Mouse (Mus musculus) lung, embryonic 16.5 days (tissue): ENCODE measurements at regions not wholly inside any gene's neighbourhood (a gene's known extent, or its start where the extent isn't known, plus 50 kb on each side); places are given as distances from the start of the nearest gene placed in this dataset.

Experiments
- ATAC-seq: fragments of 200-750 bp; cut with Nextera tagmentation; 2 replicates; pipeline ENCODE4 v1.8.0; 2017; ENCODE audit warnings: low read depth, mild to moderate bottlenecking, moderate library complexity
- H3K27ac ChIP-seq: fragments of 300-500 bp; sonication (generic); 2 replicates; pipeline ENCODE4 v1.5.1; 2014; ENCODE audit warnings: mild to moderate bottlenecking, control low read depth, low read length
- H3K27me3 ChIP-seq: fragments of 300-500 bp; sonication (generic); 2 replicates; pipeline ENCODE4 v1.6.1; 2014; ENCODE audit warnings: low read depth, low read length, mixed read lengths; ENCODE audit not compliant: control insufficient read depth, insufficient read depth
- H3K36me3 ChIP-seq: fragments of 300-500 bp; sonication (generic); 2 replicates; pipeline ENCODE4 v1.6.1; 2014; ENCODE audit warnings: low read length; ENCODE audit not compliant: control insufficient read depth, insufficient read depth
- H3K4me1 ChIP-seq: fragments of 300-500 bp; sonication (generic); replicated peaks from 2 replicates; pipeline ENCODE4 v1.6.1; 2014; ENCODE audit warnings: low read length, mixed read lengths; ENCODE audit not compliant: control insufficient read depth, insufficient read depth
- H3K4me2 ChIP-seq: fragments of 300-500 bp; sonication (generic); 2 replicates; pipeline ENCODE4 v1.6.1; 2014; ENCODE audit warnings: low read depth, low read length, control low read depth
- H3K4me3 ChIP-seq: fragments of 300-500 bp; sonication (generic); 2 replicates; pipeline ENCODE4 v1.5.1; 2014; ENCODE audit warnings: mild to moderate bottlenecking, low read length, control low read depth
- H3K9ac ChIP-seq: fragments of 300-500 bp; sonication (generic); 2 replicates; pipeline ENCODE4 v1.6.1; 2014; ENCODE audit warnings: low read length, control low read depth
- H3K9me3 ChIP-seq: fragments of 300-500 bp; sonication (generic); 2 replicates; pipeline ENCODE4 v1.6.1; 2016; ENCODE audit warnings: low read length; ENCODE audit not compliant: control insufficient read depth
- WGBS: fragments of 180-500 bp; shearing (Covaris S2); extraction: QIAGEN DNeasy Blood & Tissue Kit; methylation state at CpG from one replicate; pipeline ENCODE4 v1.1.7; 2014; 5-methylcytosine and 5-hydroxymethylcytosine counted together

GRCm38 (mm10) chr3:149280807-149281789 lies 290.7 kb upstream of the Adgrl2 start:
- H3K9me3 ChIP-seq, result no peaks in the 10 kb centered on the region
- H3K36me3 ChIP-seq, result no peaks in the 10 kb centered on the region
- no peaks in the 10 kb centered on the region for H3K27me3 ChIP-seq
- H3K4me1 ChIP-seq, result no peaks in the 10 kb centered on the region
- 71% methylated on average over 9 of the region's 9 CpGs for WGBS
- H3K4me2 ChIP-seq, result no peak overlapping the region
- no peak overlapping the region for H3K27ac ChIP-seq
- H3K4me3 ChIP-seq, result no peak overlapping the region
- ATAC-seq, result no peak
- H3K9ac ChIP-seq, result no peak overlapping the region

- Histone ChIP-seq H3K4me2 (no peak overlapping the region), H3K9me3 (no peaks in the 10 kb centered on the region), H3K27ac (no peak overlapping the region), H3K36me3 (no peaks in the 10 kb centered on the region), H3K27me3 (no peaks in the 10 kb centered on the region), H3K4me1 (no peaks in the 10 kb centered on the region), H3K9ac (no peak overlapping the region), H3K4me3 (no peak overlapping the region)
- WGBS, result 81% methylated on average over 6 of the region's 6 CpGs
- ATAC-seq, result no peak
Observed at GRCm38 (mm10) chr3:149279338-149279737, 289.0 kb upstream of the Adgrl2 start.

- H3K9me3 ChIP-seq, result no peaks in the 10 kb centered on the region
- H3K27ac ChIP-seq, result no peak overlapping the region
- H3K4me2 ChIP-seq, result no peak overlapping the region
- H3K36me3 ChIP-seq, result no peaks in the 10 kb centered on the region
- H3K27me3 ChIP-seq, result no peaks in the 10 kb centered on the region
- H3K9ac ChIP-seq, result no peak overlapping the region
- 64% methylated on average over 3 of the region's 3 CpGs for WGBS
- no peak for ATAC-seq
- H3K4me3 ChIP-seq, result no peak overlapping the region
- H3K4me1 ChIP-seq, result no peaks in the 10 kb centered on the region
Observed at GRCm38 (mm10) chr3:149277812-149278211, 287.5 kb upstream of the Adgrl2 start.

GRCm38 (mm10) chr3:149275478-149276132 lies 285.2 kb upstream of the Adgrl2 start:
- H3K27me3 ChIP-seq, result no peaks in the 10 kb centered on the region
- no peaks in the 10 kb centered on the region for H3K4me1 ChIP-seq
- no peak overlapping the region for H3K27ac ChIP-seq
- 55% methylated on average over 6 of the region's 6 CpGs for WGBS
- ATAC-seq, result no peak
- H3K4me2 ChIP-seq, result no peak overlapping the region
- no peak overlapping the region for H3K4me3 ChIP-seq
- no peaks in the 10 kb centered on the region for H3K9me3 ChIP-seq
- H3K36me3 ChIP-seq, result no peaks in the 10 kb centered on the region
- H3K9ac ChIP-seq, result no peak overlapping the region

- no peak overlapping the region for H3K4me3 ChIP-seq
- H3K4me1 ChIP-seq, result no peaks in the 10 kb centered on the region
- no peak overlapping the region for H3K27ac ChIP-seq
- 90% methylated on average over 5 of the region's 5 CpGs for WGBS
- no peak overlapping the region for H3K4me2 ChIP-seq
- no peaks in the 10 kb centered on the region for H3K9me3 ChIP-seq
- H3K9ac ChIP-seq, result no peak overlapping the region
- H3K36me3 ChIP-seq, result no peaks in the 10 kb centered on the region
- ATAC-seq, result no peak
- no peaks in the 10 kb centered on the region for H3K27me3 ChIP-seq
Observed at GRCm38 (mm10) chr3:149274987-149275386, 284.6 kb upstream of the Adgrl2 start.

- H3K4me1 ChIP-seq, result no peaks in the 10 kb centered on the region
- no peak overlapping the region for H3K4me3 ChIP-seq
- no peak overlapping the region for H3K27ac ChIP-seq
- 40% methylated on average over 12 of the region's 12 CpGs for WGBS
- no peaks in the 10 kb centered on the region for H3K27me3 ChIP-seq
- no peaks in the 10 kb centered on the region for H3K36me3 ChIP-seq
- H3K9me3 ChIP-seq, result no peaks in the 10 kb centered on the region
- no peak overlapping the region for H3K4me2 ChIP-seq
- no peak for ATAC-seq
- H3K9ac ChIP-seq, result no peak overlapping the region
Observed at GRCm38 (mm10) chr3:149273993-149274692, 283.8 kb upstream of the Adgrl2 start.

GRCm38 (mm10) chr3:149270459-149270858 lies 280.1 kb upstream of the Adgrl2 start:
- Histone ChIP-seq H3K4me3 (no peak overlapping the region), H3K27ac (no peak overlapping the region), H3K4me1 (no peaks in the 10 kb centered on the region), H3K9me3 (no peaks in the 10 kb centered on the region), H3K36me3 (no peaks in the 10 kb centered on the region), H3K4me2 (no peak overlapping the region), H3K27me3 (no peaks in the 10 kb centered on the region), H3K9ac (no peak overlapping the region)
- ATAC-seq, result no peak

- no peaks in the 10 kb centered on the region for H3K9me3 ChIP-seq
- H3K36me3 ChIP-seq, result no peaks in the 10 kb centered on the region
- no peaks in the 10 kb centered on the region for H3K27me3 ChIP-seq
- peak; percentile 76 for ATAC-seq
- 32% methylated on average over 3 of the region's 3 CpGs for WGBS
- H3K4me3 ChIP-seq, result no peak overlapping the region
- H3K9ac ChIP-seq, result no peak overlapping the region
- 0 out of 2 replicates have a peak, but pooled peaks cover 3% of the 10 kb centered on the region for H3K4me1 ChIP-seq
- H3K27ac ChIP-seq, result peak overlapping the region; percentile 36; the same call in 1 of the 2 replicates
- no peak overlapping the region for H3K4me2 ChIP-seq
Observed at GRCm38 (mm10) chr3:149262332-149262970, 272.1 kb upstream of the Adgrl2 start.
